Mouse (Mus musculus) hindbrain, embryonic 15.5 days (tissue): ENCODE results near the gene Wdr77. TPM values are rescaled to one million over a fixed set of nuclear protein-coding genes. Genes with fewer than 3 reads are reported as not detected.

Experiments
- ATAC-seq: fragments of 200-750 bp; cut with Nextera tagmentation; 2 replicates; pipeline ENCODE4 v1.8.0; 2017; ENCODE audit warnings: low read depth, moderate number of reproducible peaks, moderate TSS enrichment; ENCODE audit not compliant: low FRiP score
- H3K27ac ChIP-seq: fragments of 300-500 bp; sonication (generic); replicated peaks from 2 replicates; pipeline ENCODE4 v1.5.1; 2015; ENCODE audit warnings: mild to moderate bottlenecking, inconsistent platforms
- H3K27me3 ChIP-seq: fragments of 300-500 bp; sonication (generic); 2 replicates; pipeline ENCODE4 v1.6.1; 2015; ENCODE audit warnings: control low read depth, inconsistent platforms
- H3K36me3 ChIP-seq: fragments of 300-500 bp; sonication (generic); 2 replicates; pipeline ENCODE4 v1.6.1; 2015; ENCODE audit warnings: control low read depth, inconsistent platforms
- H3K4me1 ChIP-seq: fragments of 300-500 bp; sonication (generic); replicated peaks from 2 replicates; pipeline ENCODE4 v1.6.1; 2015; ENCODE audit warnings: control low read depth, inconsistent platforms
- H3K4me2 ChIP-seq: fragments of 300-500 bp; sonication (generic); 2 replicates; pipeline ENCODE4 v1.6.1; 2015; ENCODE audit warnings: moderate library complexity, mild to moderate bottlenecking, inconsistent platforms
- H3K4me3 ChIP-seq: fragments of 300-500 bp; sonication (generic); 2 replicates; pipeline ENCODE4 v1.5.1; 2015; ENCODE audit warnings: mild to moderate bottlenecking, inconsistent platforms
- H3K9ac ChIP-seq: fragments of 300-500 bp; sonication (generic); 2 replicates; pipeline ENCODE4 v1.6.1; 2015; ENCODE audit warnings: inconsistent platforms
- H3K9me3 ChIP-seq: fragments of 300-500 bp; sonication (generic); 2 replicates; pipeline ENCODE4 v1.6.1; 2016; ENCODE audit warnings: control low read depth, inconsistent platforms
- WGBS: fragments of 180-500 bp; shearing (Covaris S2); methylation state at CpG from one replicate; pipeline ENCODE4 v1.1.7; 2015; 5-methylcytosine and 5-hydroxymethylcytosine counted together
- polyA plus RNA-seq: library from polyadenylated mRNA; unstranded; fragments of >200 nt; fragmentation: Nextera tagmentation; extraction: Ambion mirVana; gene quantifications from 2 replicates; pipeline ENCODE4 v1.2.1, GENCODE M21; 2015

Wdr77 gene
- polyA plus RNA-seq, 1 experiment from 2014 or later: 94.0 TPM

- no peaks in the 10 kb centered on the region for H3K36me3 ChIP-seq
- H3K9ac ChIP-seq: no peak overlapping the region
- no peaks in the 10 kb centered on the region for H3K4me1 ChIP-seq
- H3K27ac ChIP-seq: no peak overlapping the region
- no peak overlapping the region for H3K4me2 ChIP-seq
- no peaks in the 10 kb centered on the region for H3K9me3 ChIP-seq
- WGBS: 80% methylated on average over 7 of the region's 7 CpGs
- no peak overlapping the region for H3K4me3 ChIP-seq
- no peaks in the 10 kb centered on the region for H3K27me3 ChIP-seq
- no peak for ATAC-seq
Observed at GRCm38 (mm10) chr3:105927561-105928194, 31.5 kb upstream of the Wdr77 start.

- no peaks in the 10 kb centered on the region for H3K27me3 ChIP-seq
- H3K27ac ChIP-seq: no peak overlapping the region
- no peak overlapping the region for H3K9ac ChIP-seq
- no peak for ATAC-seq
- 83% methylated on average over 3 of the region's 3 CpGs for WGBS
- H3K9me3 ChIP-seq: no peaks in the 10 kb centered on the region
- no peak overlapping the region for H3K4me2 ChIP-seq
- H3K36me3 ChIP-seq: no peaks in the 10 kb centered on the region
- no peak overlapping the region for H3K4me3 ChIP-seq
- no peaks in the 10 kb centered on the region for H3K4me1 ChIP-seq
Observed at GRCm38 (mm10) chr3:105928195-105928569, 31.0 kb upstream of the Wdr77 start.

GRCm38 (mm10) chr3:105928781-105929180, 30.4 kb upstream of the Wdr77 start:
- no peak for ATAC-seq
- Histone ChIP-seq H3K4me3 (no peak overlapping the region), H3K27me3 (no peaks in the 10 kb centered on the region), H3K4me2 (no peak overlapping the region), H3K9me3 (no peaks in the 10 kb centered on the region), H3K36me3 (no peaks in the 10 kb centered on the region), H3K9ac (no peak overlapping the region), H3K4me1 (no peaks in the 10 kb centered on the region), H3K27ac (no peak overlapping the region)
- WGBS: 87% methylated on average over 6 of the region's 6 CpGs

- Histone ChIP-seq H3K27ac (no peak overlapping the region), H3K9ac (no peak overlapping the region), H3K4me1 (no peaks in the 10 kb centered on the region), H3K9me3 (no peaks in the 10 kb centered on the region), H3K4me3 (no peak overlapping the region), H3K36me3 (no peaks in the 10 kb centered on the region), H3K27me3 (no peaks in the 10 kb centered on the region), H3K4me2 (no peak overlapping the region)
- no peak for ATAC-seq
- WGBS: 91% methylated on average over 7 of the region's 7 CpGs
Observed at GRCm38 (mm10) chr3:105929821-105930220, 29.3 kb upstream of the Wdr77 start.

GRCm38 (mm10) chr3:105931095-105931494, 28.1 kb upstream of the Wdr77 start:
- no peak overlapping the region for H3K9ac ChIP-seq
- H3K27me3 ChIP-seq: no peaks in the 10 kb centered on the region
- no peak for ATAC-seq
- H3K4me2 ChIP-seq: no peak overlapping the region
- H3K36me3 ChIP-seq: no peaks in the 10 kb centered on the region
- H3K9me3 ChIP-seq: no peaks in the 10 kb centered on the region
- no peak overlapping the region for H3K4me3 ChIP-seq
- H3K27ac ChIP-seq: no peak overlapping the region
- WGBS: 89% methylated on average over 2 of the region's 2 CpGs
- H3K4me1 ChIP-seq: no peaks in the 10 kb centered on the region

GRCm38 (mm10) chr3:105932240-105933071, 26.7 kb upstream of the Wdr77 start, which contains the start of gene I830077J02Rik:
I830077J02Rik (minus strand) TSS chr3:105932664.
- 87% methylated on average over 8 of the region's 8 CpGs for WGBS
- H3K9ac ChIP-seq: no peak within 1 kb of the TSS
- no peak for ATAC-seq
- H3K9me3 ChIP-seq: no peaks in the 10 kb centered on the region
- no peaks in the 10 kb centered on the region for H3K4me1 ChIP-seq
- no peaks in the 10 kb centered on the region for H3K27me3 ChIP-seq
- no peak within 1 kb of the TSS for H3K4me3 ChIP-seq
- H3K36me3 ChIP-seq: 0 out of 2 replicates have a peak, but pooled peaks cover 2% of the 10 kb centered on the region
- H3K4me2 ChIP-seq: no peak within 1 kb of the TSS
- H3K27ac ChIP-seq: no peak within 1 kb of the TSS

- H3K4me2 ChIP-seq: no peak overlapping the region
- H3K27ac ChIP-seq: no peak overlapping the region
- no peak for ATAC-seq
- no peaks in the 10 kb centered on the region for H3K27me3 ChIP-seq
- H3K9ac ChIP-seq: no peak overlapping the region
- H3K4me1 ChIP-seq: no peaks in the 10 kb centered on the region
- 0 out of 2 replicates have a peak, but pooled peaks cover 4% of the 10 kb centered on the region for H3K36me3 ChIP-seq
- no peak overlapping the region for H3K4me3 ChIP-seq
- H3K9me3 ChIP-seq: no peaks in the 10 kb centered on the region
- 95% methylated on average over 6 of the region's 6 CpGs for WGBS
Observed at GRCm38 (mm10) chr3:105933926-105934325, 25.2 kb upstream of the Wdr77 start.

- H3K4me3 ChIP-seq: no peak overlapping the region
- H3K4me1 ChIP-seq: no peaks in the 10 kb centered on the region
- H3K4me2 ChIP-seq: no peak overlapping the region
- 75% methylated on average over 5 of the region's 5 CpGs for WGBS
- H3K9ac ChIP-seq: no peak overlapping the region
- no peak for ATAC-seq
- H3K9me3 ChIP-seq: no peaks in the 10 kb centered on the region
- H3K36me3 ChIP-seq: 0 out of 2 replicates have a peak, but pooled peaks cover 4% of the 10 kb centered on the region
- H3K27me3 ChIP-seq: no peaks in the 10 kb centered on the region
- H3K27ac ChIP-seq: no peak overlapping the region
Observed at GRCm38 (mm10) chr3:105935033-105935432, 24.1 kb upstream of the Wdr77 start.

GRCm38 (mm10) chr3:105936111-105936510, 23.1 kb upstream of the Wdr77 start:
- Histone ChIP-seq H3K9me3 (no peaks in the 10 kb centered on the region), H3K4me1 (no peaks in the 10 kb centered on the region), H3K36me3 (peaks cover 9% of the 10 kb centered on the region), H3K27ac (no peak overlapping the region), H3K27me3 (no peaks in the 10 kb centered on the region), H3K4me3 (no peak overlapping the region), H3K4me2 (no peak overlapping the region), H3K9ac (no peak overlapping the region)
- 95% methylated on average over 4 of the region's 4 CpGs for WGBS
- no peak for ATAC-seq

GRCm38 (mm10) chr3:105951348-105951747, 7.8 kb upstream of the Wdr77 start:
- no peaks in the 10 kb centered on the region for H3K9me3 ChIP-seq
- no peaks in the 10 kb centered on the region for H3K27me3 ChIP-seq
- H3K36me3 ChIP-seq: peaks cover 74% of the 10 kb centered on the region
- H3K4me2 ChIP-seq: no peak overlapping the region
- 93% methylated on average over 7 of the region's 7 CpGs for WGBS
- no peak overlapping the region for H3K4me3 ChIP-seq
- H3K27ac ChIP-seq: no peak overlapping the region
- no peak overlapping the region for H3K9ac ChIP-seq
- peaks cover 1% of the 10 kb centered on the region; the same call in 1 of the 2 replicates for H3K4me1 ChIP-seq
- no peak for ATAC-seq

- Histone ChIP-seq H3K4me3 (no peak overlapping the region), H3K9ac (peak overlapping the region; percentile 16; the same call in 1 of the 2 replicates)
- 96% methylated on average over 1 of the region's 1 CpGs for WGBS
Observed at GRCm38 (mm10) chr3:105957235-105957634, 1.9 kb upstream of the Wdr77 start.

GRCm38 (mm10) chr3:105958204-105958603, 965 bp upstream of the Wdr77 start:
- no peak for ATAC-seq
- Histone ChIP-seq H3K36me3 (peaks cover 37% of the 10 kb centered on the region), H3K4me2 (peak overlapping the region; percentile 63), H3K9me3 (no peaks in the 10 kb centered on the region), H3K4me1 (peaks cover 39% of the 10 kb centered on the region), H3K27ac (peak overlapping the region; percentile 95), H3K9ac (peak overlapping the region; percentile 95), H3K4me3 (peak overlapping the region; percentile 89), H3K27me3 (no peaks in the 10 kb centered on the region)
- 44% methylated on average over 5 of the region's 5 CpGs for WGBS

More at GRCm38 (mm10) chr3:105957235-105957634, 1.9 kb upstream of the Wdr77 start:
- H3K4me2 ChIP-seq: peak overlapping the region; percentile 63
- H3K27me3 ChIP-seq: no peaks in the 10 kb centered on the region
- H3K27ac ChIP-seq: no peak overlapping the region
- peaks cover 37% of the 10 kb centered on the region for H3K36me3 ChIP-seq
- ATAC-seq: no peak
- no peaks in the 10 kb centered on the region for H3K9me3 ChIP-seq
- peaks cover 39% of the 10 kb centered on the region for H3K4me1 ChIP-seq
